Mouse (Mus musculus) G1E-ER4 (cell line): Measurements from ENCODE around the gene Sync. TPM values are rescaled to one million over a fixed set of nuclear protein-coding genes. Genes with fewer than 3 reads are reported as not detected.

Experiments used
- GATA1 ChIP-seq: IDR thresholded peaks from one replicate; pipeline ENCODE4 v1.8.0; 2012; ENCODE audit warnings: low read length, inconsistent platforms
- polyA plus RNA-seq: library from polyadenylated mRNA; stranded (reverse); fragments of >175 nt; gene quantifications from 2 replicates; pipeline ENCODE4 v1.2.3, GENCODE M21; 2012

Sync gene
- 0.30 and 0.36 TPM in 2 replicates for polyA plus RNA-seq

GRCm38 (mm10) chr4:129287472-129287981 lies at the start of gene Sync:
Gene Sync, plus strand, starts transcription at chr4:129287617.
- no peak for TF ChIP-seq GATA1

- TF ChIP-seq GATA1 = no peak
These were observed 49.5 kb upstream of the Sync start for GRCm38 (mm10) chr4:129237843-129238441.

GRCm38 (mm10) chr4:129238579-129239016 lies 48.8 kb upstream of the Sync start:
- TF ChIP-seq GATA1 = no peak

- TF ChIP-seq GATA1 = no peak
These were observed 48.3 kb upstream of the Sync start for GRCm38 (mm10) chr4:129239075-129239474.

- no peak for TF ChIP-seq GATA1
These were observed 45.5 kb upstream of the Sync start for GRCm38 (mm10) chr4:129241898-129242297.

GRCm38 (mm10) chr4:129242327-129242726 lies 45.1 kb upstream of the Sync start:
- TF ChIP-seq GATA1 = no peak

- TF ChIP-seq GATA1 = no peak
These were observed 44.7 kb upstream of the Sync start for GRCm38 (mm10) chr4:129242761-129243160.

GRCm38 (mm10) chr4:129244802-129245201 lies 42.6 kb upstream of the Sync start:
- no peak for TF ChIP-seq GATA1

GRCm38 (mm10) chr4:129246360-129247301 lies 40.8 kb upstream of the Sync start:
- no peak for TF ChIP-seq GATA1

GRCm38 (mm10) chr4:129247381-129248242 lies 39.8 kb upstream of the Sync start:
- no peak for TF ChIP-seq GATA1

- TF ChIP-seq GATA1 = no peak
These were observed 39.1 kb upstream of the Sync start for GRCm38 (mm10) chr4:129248243-129248767.

GRCm38 (mm10) chr4:129249288-129249687 lies 38.1 kb upstream of the Sync start:
- no peak for TF ChIP-seq GATA1

GRCm38 (mm10) chr4:129250759-129251481 lies 36.5 kb upstream of the Sync start:
- TF ChIP-seq GATA1 = no peak

GRCm38 (mm10) chr4:129251482-129252125 lies 35.8 kb upstream of the Sync start:
- TF ChIP-seq GATA1 = no peak
